Mouse (Mus musculus) liver, embryonic 11.5 days (tissue): Measurements from ENCODE around the gene Mcoln2. TPM values are rescaled to one million over a fixed set of nuclear protein-coding genes. Genes with fewer than 3 reads are reported as not detected.

Experiments used
- ATAC-seq: fragments of 200-750 bp; cut with Nextera tagmentation; replicated peaks from 2 replicates; pipeline ENCODE4 v1.8.0; 2017; ENCODE audit warnings: moderate number of reproducible peaks, mild to moderate bottlenecking, moderate TSS enrichment, moderate library complexity; ENCODE audit not compliant: low FRiP score
- DNase-seq: peaks from one replicate; pipeline ENCODE4 v3.0.0-alpha.2; 2017; ENCODE audit warnings: low spot score
- H3K27ac ChIP-seq: fragments of 300-500 bp; sonication (generic); 2 replicates; pipeline ENCODE4 v1.5.1; 2014; ENCODE audit warnings: mild to moderate bottlenecking, low read depth, low read length, control low read depth
- H3K27me3 ChIP-seq: fragments of 300-500 bp; sonication (generic); replicated peaks from 2 replicates; pipeline ENCODE4 v1.6.1; 2014; ENCODE audit warnings: low read length, mixed read lengths; ENCODE audit not compliant: control insufficient read depth, insufficient read depth
- H3K36me3 ChIP-seq: fragments of 300-500 bp; sonication (generic); 2 replicates; pipeline ENCODE4 v1.6.1; 2014; ENCODE audit warnings: mild to moderate bottlenecking, low read length, moderate library complexity, mixed read lengths; ENCODE audit not compliant: control insufficient read depth, insufficient read depth
- H3K4me1 ChIP-seq: fragments of 300-500 bp; sonication (generic); replicated peaks from 2 replicates; pipeline ENCODE4 v1.6.1; 2014; ENCODE audit warnings: low read length, mixed read lengths; ENCODE audit not compliant: control insufficient read depth, insufficient read depth
- H3K4me2 ChIP-seq: fragments of 300-500 bp; sonication (generic); 2 replicates; pipeline ENCODE4 v1.6.1; 2014; ENCODE audit warnings: mild to moderate bottlenecking, control low read depth, moderate library complexity
- H3K4me3 ChIP-seq: fragments of 300-500 bp; sonication (generic); 2 replicates; pipeline ENCODE4 v1.5.1; 2014; ENCODE audit warnings: low read depth, low read length, control low read depth
- H3K9ac ChIP-seq: fragments of 300-500 bp; sonication (generic); 2 replicates; pipeline ENCODE4 v1.6.1; 2014; ENCODE audit warnings: low read depth, low read length, control low read depth
- H3K9me3 ChIP-seq: fragments of 300-500 bp; sonication (generic); 2 replicates; pipeline ENCODE4 v1.6.1; 2016; ENCODE audit warnings: low read length, inconsistent platforms, mixed read lengths; ENCODE audit not compliant: control insufficient read depth
- WGBS: fragments of 180-500 bp; shearing (Covaris S2); extraction: QIAGEN DNeasy Blood & Tissue Kit; methylation state at CpG from one replicate; pipeline ENCODE4 v1.1.7; 2014; 5-methylcytosine and 5-hydroxymethylcytosine counted together
- polyA plus RNA-seq: library from polyadenylated mRNA; unstranded; fragments of >200 nt; fragmentation: Nextera tagmentation; extraction: Ambion mirVana; gene quantifications from 2 replicates; pipeline ENCODE4 v1.2.1, GENCODE M21; 2014

Gene Mcoln2
- polyA plus RNA-seq, 1 experiment from 2014 or later, result 3.5 TPM

- Histone ChIP-seq H3K27ac (no peak within 1 kb of the TSS), H3K4me2 (peak within 1 kb of the TSS; percentile 40), H3K4me3 (peak within 1 kb of the TSS; percentile 21; the same call in 1 of the 2 replicates), H3K27me3 (peaks cover 33% of the 10 kb centered on the region), H3K9ac (no peak within 1 kb of the TSS), H3K9me3 (no peaks in the 10 kb centered on the region), H3K36me3 (no peaks in the 10 kb centered on the region), H3K4me1 (no peaks in the 10 kb centered on the region)
- ATAC-seq (no peak), DNase-seq (no peak)
- WGBS, result 11% methylated on average over 35 of the region's 35 CpGs
Observed at GRCm38 (mm10) chr3:146117258-146117996, 32.2 kb upstream of the Mcoln2 start, which contains the start of gene Mcoln3. Mcoln3 (plus strand) TSS chr3:146117450.

GRCm38 (mm10) chr3:146117997-146118457, 31.6 kb upstream of the Mcoln2 start:
- no peak overlapping the region for H3K4me3 ChIP-seq
- 51% methylated on average over 9 of the region's 9 CpGs for WGBS
- H3K9me3 ChIP-seq, result no peaks in the 10 kb centered on the region
- H3K36me3 ChIP-seq, result no peaks in the 10 kb centered on the region
- H3K4me2 ChIP-seq, result no peak overlapping the region
- H3K27ac ChIP-seq, result no peak overlapping the region
- peaks cover 33% of the 10 kb centered on the region for H3K27me3 ChIP-seq
- DNase-seq, result no peak
- ATAC-seq, result no peak; the same call in 1 of the 2 replicates
- H3K4me1 ChIP-seq, result no peaks in the 10 kb centered on the region
- no peak overlapping the region for H3K9ac ChIP-seq

GRCm38 (mm10) chr3:146121310-146122124, 28.1 kb upstream of the Mcoln2 start:
- peaks cover 30% of the 10 kb centered on the region for H3K27me3 ChIP-seq
- DNase-seq (peak; percentile 45), ATAC-seq (no peak)
- 13% methylated on average over 25 of the region's 25 CpGs for WGBS
- no peaks in the 10 kb centered on the region for H3K9me3 ChIP-seq
- peak overlapping the region; percentile 55 for H3K4me2 ChIP-seq
- no peaks in the 10 kb centered on the region for H3K4me1 ChIP-seq
- H3K36me3 ChIP-seq, result no peaks in the 10 kb centered on the region
- H3K4me3 ChIP-seq, result peak overlapping the region; percentile 32
- no peak overlapping the region for H3K27ac ChIP-seq
- H3K9ac ChIP-seq, result peak overlapping the region; percentile 28; the same call in 1 of the 2 replicates

- WGBS, result 49% methylated on average over 3 of the region's 3 CpGs
- Histone ChIP-seq H3K4me2 (peak overlapping the region; percentile 55; the same call in 1 of the 2 replicates), H3K9me3 (no peaks in the 10 kb centered on the region), H3K27me3 (peaks cover 25% of the 10 kb centered on the region), H3K36me3 (no peaks in the 10 kb centered on the region), H3K27ac (no peak overlapping the region), H3K9ac (no peak overlapping the region), H3K4me3 (no peak overlapping the region), H3K4me1 (peaks cover 4% of the 10 kb centered on the region)
- no peak for ATAC-seq
- DNase-seq, result no peak
Observed at GRCm38 (mm10) chr3:146122125-146122420, 27.6 kb upstream of the Mcoln2 start.

- Histone ChIP-seq H3K4me1 (peaks cover 8% of the 10 kb centered on the region), H3K27me3 (peaks cover 16% of the 10 kb centered on the region), H3K27ac (no peak overlapping the region), H3K9ac (no peak overlapping the region), H3K4me2 (no peak overlapping the region), H3K36me3 (no peaks in the 10 kb centered on the region), H3K9me3 (no peaks in the 10 kb centered on the region), H3K4me3 (no peak overlapping the region)
- ATAC-seq (no peak), DNase-seq (no peak)
- 86% methylated on average over 8 of the region's 8 CpGs for whole genome bisulfite sequencing
Observed at GRCm38 (mm10) chr3:146122807-146123463, 26.7 kb upstream of the Mcoln2 start.

GRCm38 (mm10) chr3:146123464-146123825, 26.2 kb upstream of the Mcoln2 start:
- ATAC-seq, result no peak
- no peak overlapping the region for H3K27ac ChIP-seq
- peaks cover 11% of the 10 kb centered on the region; the same call in 1 of the 2 replicates for H3K27me3 ChIP-seq
- H3K4me3 ChIP-seq, result no peak overlapping the region
- 84% methylated on average over 9 of the region's 9 CpGs for WGBS
- no peak overlapping the region for H3K9ac ChIP-seq
- no peak overlapping the region for H3K4me2 ChIP-seq
- H3K36me3 ChIP-seq, result no peaks in the 10 kb centered on the region
- no peak for DNase-seq
- no peaks in the 10 kb centered on the region for H3K9me3 ChIP-seq
- H3K4me1 ChIP-seq, result peaks cover 8% of the 10 kb centered on the region

GRCm38 (mm10) chr3:146127205-146127604, 22.4 kb upstream of the Mcoln2 start:
- Histone ChIP-seq H3K36me3 (no peaks in the 10 kb centered on the region), H3K9ac (no peak overlapping the region), H3K4me2 (no peak overlapping the region), H3K4me3 (no peak overlapping the region), H3K27me3 (no peaks in the 10 kb centered on the region), H3K9me3 (no peaks in the 10 kb centered on the region), H3K4me1 (peaks cover 8% of the 10 kb centered on the region), H3K27ac (no peak overlapping the region)
- WGBS, result 32% methylated on average over 6 of the region's 6 CpGs
- peak; percentile 96 for ATAC-seq
- DNase-seq, result no peak

GRCm38 (mm10) chr3:146134834-146135233, 14.8 kb upstream of the Mcoln2 start:
- H3K36me3 ChIP-seq, result no peaks in the 10 kb centered on the region
- no peak overlapping the region for H3K4me3 ChIP-seq
- no peak overlapping the region for H3K4me2 ChIP-seq
- H3K9me3 ChIP-seq, result no peaks in the 10 kb centered on the region
- no peak overlapping the region for H3K9ac ChIP-seq
- no peaks in the 10 kb centered on the region for H3K4me1 ChIP-seq
- DNase-seq (no peak), ATAC-seq (no peak)
- no peak overlapping the region for H3K27ac ChIP-seq
- H3K27me3 ChIP-seq, result no peaks in the 10 kb centered on the region
- 71% methylated on average over 9 of the region's 9 CpGs for WGBS
